Mouse (Mus musculus) heart, postnatal 4 days (tissue): ENCODE data around the gene Slc22a17. TPM values are rescaled to one million over a fixed set of nuclear protein-coding genes. Genes with fewer than 3 reads are reported as not detected.
A peak's percentile ranks its signal among the peaks of the same experiment; 100 is the strongest.

Experiments used
- DNase-seq: peaks from one replicate; pipeline ENCODE4 v3.0.0; 2021
- total RNA-seq, 2 experiments: library from RNA; stranded (reverse); gene quantifications; 2 replicates each; pipeline ENCODE4 v1.2.3; 2021

The Slc22a17 gene
- 10 to 100 TPM; 24.8 to 25.2 TPM for total RNA-seq

DNA sequence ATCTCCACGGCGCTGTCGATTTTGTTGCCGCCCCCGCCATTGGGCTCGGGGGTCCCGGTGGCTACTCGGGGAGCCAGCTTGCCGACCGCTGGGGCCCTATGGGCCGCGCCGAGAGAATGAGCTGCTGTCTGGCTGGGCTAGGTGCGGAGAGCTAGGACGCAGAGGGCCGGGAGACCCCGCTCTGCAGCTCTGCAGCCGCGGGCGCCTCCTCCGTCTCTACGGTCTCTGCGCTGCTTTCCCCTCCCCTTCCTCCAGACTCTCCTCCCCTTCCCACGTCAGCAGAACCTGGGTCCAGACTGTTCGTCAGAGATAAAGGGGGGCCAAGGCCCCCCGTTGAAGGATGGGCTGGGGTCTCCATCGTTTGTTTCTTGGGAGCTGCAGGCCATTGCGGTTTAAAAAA lies at the start of gene Slc22a17:
TSS of gene Slc22a17 (minus strand) at position 247 of the 400 bp plus-strand sequence.
- peak; percentile 68 for DNase-seq

DNA sequence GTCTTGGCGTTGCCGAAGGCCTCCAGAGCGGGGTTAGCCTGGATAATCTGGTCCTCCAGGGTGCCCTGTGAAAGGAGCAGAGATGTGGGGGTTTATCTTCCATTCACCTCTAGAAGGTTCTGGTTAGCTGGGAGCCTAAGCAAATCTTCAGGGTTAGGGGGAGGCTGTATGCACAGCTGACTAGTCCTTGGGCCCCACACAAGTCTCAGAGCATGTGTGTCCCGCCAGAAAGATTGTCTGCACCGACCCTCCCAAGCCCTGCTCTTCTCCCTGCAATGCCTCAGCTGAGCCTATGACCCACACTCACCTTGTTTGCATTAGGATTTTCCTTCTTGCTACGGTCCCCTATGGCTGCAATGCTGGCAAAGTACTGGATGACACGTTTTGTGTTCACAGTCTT lies 49.8 kb upstream of the Slc22a17 start:
- no peak for DNase-seq

DNA sequence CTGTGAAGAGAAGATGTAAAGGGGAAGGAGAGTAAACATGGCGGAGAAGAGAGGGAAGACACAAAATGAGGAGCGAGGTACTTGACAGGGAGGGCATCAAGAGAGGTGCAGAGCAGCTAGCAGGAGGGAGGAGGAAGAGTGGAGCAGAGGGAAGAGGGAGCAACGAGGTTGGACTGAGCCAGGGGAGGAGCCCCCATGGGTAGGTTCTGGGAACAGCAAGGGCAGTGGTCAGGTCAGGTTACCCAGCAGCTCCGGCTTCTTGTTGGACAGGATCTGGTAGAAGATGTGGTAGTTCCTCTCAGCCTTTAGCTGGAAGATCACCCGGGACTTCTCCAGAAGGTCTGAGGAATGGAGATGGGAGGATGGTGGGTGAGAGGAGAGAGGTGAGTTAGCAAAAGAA lies 48.6 kb upstream of the Slc22a17 start:
- no peak for DNase-seq

DNA sequence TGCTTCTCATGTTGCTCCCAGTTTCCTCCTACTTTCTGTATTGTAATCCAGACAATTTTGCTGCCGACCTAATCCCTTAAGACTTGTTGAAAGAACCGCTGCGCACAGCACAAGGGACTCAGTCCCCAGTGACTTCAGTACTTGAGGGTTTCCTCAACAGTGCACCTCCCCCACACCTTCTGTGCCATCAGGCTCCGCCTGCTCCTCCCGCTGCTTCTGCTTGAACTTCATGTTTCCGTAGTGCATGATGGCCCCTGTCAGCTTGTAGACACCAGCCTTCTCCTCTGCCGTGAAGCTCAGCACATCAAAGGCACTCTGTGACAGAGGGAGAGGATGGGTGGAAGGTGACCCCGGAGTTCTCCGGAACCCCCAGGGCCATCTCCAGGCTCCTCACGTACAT lies 47.8 kb upstream of the Slc22a17 start:
- DNase-seq, result no peak

DNA sequence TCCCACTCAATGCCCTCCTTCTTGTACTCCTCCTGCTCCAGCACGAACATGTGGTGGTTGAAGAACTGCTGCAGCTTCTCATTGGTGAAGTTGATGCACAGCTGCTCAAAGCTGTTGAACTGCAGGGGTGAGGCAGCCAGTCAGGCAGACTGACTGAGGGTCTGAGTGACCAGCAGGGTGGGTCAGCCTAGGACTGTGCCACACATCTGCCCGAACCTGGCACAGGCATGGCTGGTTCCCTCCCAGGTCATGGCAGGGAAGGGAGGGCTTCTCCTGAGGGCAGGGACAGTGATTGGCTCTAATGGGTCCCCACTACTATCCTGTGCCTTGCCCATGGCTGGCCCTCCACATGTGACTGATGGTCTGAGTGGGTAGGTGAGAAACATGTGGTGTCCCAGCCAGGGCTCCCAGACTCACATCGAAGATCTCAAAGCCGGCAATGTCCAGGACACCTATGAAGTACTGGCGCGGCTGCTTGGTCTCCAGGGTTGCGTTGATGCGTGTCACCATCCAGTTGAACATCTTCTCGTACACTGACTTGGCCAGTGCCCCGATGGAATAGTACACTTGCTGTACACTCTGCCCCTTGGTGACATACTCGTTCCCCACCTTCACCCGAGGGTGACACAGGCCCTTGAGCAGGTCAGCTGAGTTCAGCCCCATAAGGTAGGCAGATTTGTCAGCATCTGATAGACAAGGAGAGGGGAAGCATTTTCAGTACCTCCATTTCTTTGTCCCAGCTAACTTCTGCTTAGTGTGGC lies 47.1 kb upstream of the Slc22a17 start:
- DNase-seq, result peak; percentile 48

DNA sequence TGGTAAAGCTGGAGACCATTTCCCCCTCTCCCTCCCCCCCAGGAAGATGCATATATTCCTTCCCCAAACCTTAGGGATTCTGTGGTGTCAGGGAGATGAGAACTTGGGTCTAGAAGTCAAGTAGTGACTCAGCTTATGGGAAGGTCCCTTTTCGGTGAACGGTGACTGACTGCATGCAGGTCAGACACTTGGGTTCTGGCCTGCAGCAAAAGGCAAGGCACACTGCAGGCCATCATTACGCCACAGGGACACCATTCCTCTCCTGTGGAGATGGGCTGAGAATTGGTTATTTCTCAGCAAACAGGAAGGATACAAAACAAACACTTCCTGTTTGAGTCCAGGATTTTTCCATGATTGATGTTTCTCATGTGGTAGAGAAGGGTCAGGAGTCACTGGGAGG lies 46.3 kb upstream of the Slc22a17 start:
- DNase-seq, result no peak

DNA sequence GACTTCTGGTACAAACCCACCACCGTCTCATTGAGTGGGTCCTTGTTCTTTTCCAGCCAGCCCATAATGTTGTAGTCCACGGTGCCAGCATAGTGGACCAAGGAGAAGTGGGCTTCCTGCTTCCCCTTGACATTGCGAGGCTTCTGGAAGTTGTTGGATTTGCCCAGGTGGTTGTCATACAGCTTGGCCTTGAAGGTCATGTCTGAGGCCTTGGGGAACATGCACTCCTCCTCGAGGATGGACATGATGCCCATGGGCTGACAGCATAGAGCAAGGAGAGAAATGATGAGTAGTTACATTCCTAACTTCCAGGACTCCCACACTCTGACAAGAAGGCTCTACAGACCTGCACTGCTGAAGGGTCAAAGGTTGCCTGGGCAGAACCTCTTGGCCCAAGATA lies 45.6 kb upstream of the Slc22a17 start:
- no peak for DNase-seq

DNA sequence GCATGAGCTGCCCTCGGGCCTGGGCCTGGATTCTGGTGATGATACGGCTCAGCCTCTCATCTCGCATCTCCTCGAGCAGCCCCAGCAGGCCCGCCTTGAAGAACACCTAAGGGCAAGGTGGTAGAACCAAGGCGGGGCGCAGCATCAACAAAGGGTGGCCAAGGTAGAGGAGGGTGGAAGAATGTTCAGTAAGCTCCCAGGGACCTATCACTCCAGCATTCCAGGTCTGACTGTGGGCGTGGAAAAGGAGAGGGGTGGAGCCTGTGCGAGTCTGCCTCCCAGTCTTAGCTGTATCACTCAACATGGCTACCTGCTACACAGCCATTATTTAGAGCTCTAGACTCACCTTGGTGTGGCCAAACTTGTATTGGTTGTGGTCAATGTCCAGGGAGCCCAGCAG lies 43.6 kb upstream of the Slc22a17 start:
- peak; percentile 54 for DNase-seq

DNA sequence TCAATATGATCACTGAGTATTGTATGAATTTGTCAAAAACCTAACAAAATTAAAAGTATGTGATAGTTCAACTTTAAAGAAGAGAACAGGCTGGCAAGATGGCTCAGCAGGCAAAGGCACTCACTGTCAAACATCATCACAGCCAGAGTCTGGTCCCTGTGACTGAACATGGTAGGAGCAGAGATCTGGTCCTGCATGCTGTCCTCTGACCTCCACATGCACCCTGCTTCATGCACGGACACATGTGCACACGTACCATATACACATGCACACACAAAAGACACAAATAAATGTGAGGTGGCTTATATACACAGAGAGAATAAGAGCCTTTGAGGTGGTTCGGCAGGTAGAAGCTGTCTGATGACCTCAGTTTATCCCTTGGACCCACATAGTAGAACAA lies 42.5 kb upstream of the Slc22a17 start:
- DNase-seq, result no peak

DNA sequence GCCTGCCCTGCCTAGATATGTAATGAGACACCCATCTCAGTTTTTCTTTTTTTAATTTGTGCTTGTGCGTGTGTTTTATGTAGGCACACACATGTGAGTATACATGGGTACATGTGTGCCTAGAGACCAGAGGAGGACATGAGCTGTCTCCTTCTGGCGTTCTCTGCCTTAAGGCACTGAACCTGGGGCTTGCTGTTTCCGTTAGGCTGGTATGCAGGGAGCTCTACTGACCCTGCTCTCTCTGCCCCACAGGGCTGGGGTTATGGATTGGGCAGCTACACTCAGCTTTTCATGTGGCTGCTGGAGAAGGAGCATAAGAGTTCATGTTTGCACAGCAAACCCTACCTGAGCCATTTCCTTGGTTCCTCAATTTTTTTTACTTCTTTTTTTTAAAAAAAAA lies 41.5 kb upstream of the Slc22a17 start:
- no peak for DNase-seq

DNA sequence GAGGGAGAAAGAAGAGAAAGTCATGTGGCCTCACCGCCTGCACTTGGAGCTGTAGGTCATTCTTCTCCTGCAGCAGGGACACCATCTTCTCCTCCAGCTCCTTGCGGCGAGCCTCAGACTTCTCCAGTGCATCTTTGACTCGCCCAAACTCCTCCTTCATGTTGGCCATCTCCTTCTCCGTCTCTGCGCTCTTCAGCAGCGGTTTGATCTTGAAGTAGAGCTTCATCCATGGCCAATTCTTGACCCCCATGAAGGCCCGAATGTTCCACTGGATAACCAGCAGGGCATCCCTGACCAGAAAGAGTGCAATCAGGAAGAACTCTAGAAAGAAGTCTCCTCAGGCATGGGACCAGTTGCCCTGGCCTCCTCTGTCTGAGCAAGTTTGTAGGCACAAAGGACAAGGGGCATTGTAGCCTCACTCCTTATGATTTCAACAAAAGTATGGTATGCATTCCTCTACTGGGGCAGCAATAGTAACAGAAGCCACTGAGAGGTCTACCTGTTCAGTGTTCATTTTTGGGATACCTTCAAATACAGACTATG lies 40.8 kb upstream of the Slc22a17 start:
- no peak for DNase-seq

DNA sequence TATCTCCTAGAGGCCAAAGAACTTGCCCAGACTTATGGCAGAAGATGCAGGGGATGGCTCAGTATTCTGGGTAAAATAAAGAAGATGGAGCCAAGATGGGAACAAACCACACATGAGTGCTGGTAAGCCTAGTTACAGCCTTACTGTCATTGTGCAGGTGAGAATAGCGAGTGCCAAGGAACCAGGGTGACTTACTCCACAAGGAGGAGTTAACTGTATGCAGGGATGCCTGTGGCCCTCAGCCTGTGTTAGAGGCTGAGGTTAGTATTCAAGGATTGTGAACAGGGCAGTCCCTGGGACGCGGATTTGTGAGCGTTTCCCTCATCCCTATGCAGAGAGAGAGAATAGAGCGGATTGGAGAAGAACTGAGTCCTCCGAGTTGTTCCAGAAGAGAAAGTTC lies 38.7 kb upstream of the Slc22a17 start:
- DNase-seq, result no peak

DNA sequence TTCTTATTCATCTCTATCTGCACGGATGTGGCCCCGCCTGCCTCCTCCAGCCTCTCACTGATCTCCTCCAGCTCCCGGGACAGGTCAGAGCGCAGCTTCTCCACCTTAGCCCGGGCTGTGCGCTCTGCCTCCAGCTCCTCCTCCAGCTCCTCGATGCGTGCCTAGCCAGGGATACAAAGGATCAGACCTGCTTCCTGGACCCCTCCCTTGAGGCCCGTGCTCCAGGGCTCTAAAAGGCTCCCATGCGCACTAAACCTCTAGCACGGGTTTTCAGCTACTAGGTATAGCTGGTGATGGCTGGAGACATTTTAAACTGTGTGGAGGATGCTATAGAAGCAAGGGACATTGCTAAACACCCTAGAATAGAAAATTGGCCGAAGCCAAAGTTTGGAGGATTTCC lies 37.6 kb upstream of the Slc22a17 start:
- no peak for DNase-seq

DNA sequence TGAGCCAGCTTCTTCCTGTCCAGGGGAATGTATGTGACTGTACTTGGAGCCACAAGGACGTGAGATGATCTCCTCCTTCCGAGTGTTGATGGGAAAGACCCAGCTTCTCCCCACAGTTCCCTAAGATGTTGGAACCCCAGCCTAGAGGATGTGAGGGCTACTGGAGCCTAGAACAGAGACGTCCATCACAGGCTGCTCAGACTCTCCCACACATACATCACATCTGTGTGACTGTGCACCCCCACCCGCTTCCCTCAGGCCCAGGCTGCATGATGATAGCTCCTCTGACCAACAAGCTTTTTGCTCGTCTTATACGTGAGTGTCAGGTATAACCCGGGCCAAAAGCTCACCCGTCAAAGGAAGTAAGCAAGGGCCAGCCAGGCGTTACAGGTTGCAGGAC lies 35.8 kb upstream of the Slc22a17 start:
- DNase-seq, result no peak

DNA sequence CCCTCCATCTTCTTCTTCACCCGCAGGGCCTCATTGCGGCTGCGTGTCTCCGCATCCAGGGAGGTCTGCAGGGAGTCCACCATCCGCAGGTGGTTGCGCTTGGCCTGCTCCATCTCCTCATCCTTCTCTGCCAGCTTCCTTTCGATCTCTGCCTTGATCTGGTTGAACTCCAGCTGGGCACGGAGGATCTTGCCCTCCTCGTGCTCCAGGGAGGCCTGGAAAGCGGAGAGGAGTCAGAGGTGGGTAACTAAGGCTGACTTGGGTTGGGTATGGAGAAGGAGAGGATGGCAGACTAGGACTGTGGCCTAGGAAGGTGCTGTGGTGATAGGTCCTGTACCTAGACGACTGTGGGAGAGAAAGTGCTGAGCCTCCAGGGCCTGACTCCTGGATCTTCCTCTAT lies 34.1 kb upstream of the Slc22a17 start:
- DNase-seq, result peak; percentile 25

DNA sequence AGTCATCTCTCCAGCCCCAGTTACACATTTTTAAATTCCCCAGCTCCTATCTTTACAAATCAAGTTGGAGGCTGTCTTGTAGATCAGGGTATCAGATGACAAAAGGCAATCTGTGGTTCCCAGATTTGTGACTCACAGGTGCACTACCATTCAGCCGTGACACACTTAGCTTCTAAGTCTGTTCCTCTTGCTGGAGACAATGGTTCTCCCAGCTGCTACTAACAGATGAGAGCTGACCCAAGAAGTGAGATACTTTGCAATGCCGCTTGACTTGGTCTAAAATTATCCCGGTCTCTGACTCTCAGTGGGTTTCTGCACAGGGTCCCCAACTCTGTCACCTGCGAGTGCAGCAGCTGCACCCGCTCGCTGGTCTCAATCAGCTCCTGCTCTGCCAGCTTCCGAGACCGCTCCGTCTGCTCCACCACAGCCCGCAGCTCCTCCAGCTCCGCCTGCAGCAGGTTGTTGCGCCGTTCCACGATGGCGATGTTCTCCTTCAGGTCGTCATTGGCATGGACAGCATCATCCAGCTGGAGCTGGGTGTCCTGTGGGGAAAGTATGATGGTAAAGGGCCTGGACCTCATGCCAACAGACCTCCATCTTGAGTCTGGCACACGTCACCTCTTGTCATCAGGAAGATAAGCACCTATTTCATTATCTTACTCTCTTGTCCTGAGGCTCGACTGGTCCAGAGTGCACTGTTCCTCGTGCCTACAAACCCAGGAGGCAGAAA lies 33.2 kb upstream of the Slc22a17 start:
- DNase-seq, result peak; percentile 37

DNA sequence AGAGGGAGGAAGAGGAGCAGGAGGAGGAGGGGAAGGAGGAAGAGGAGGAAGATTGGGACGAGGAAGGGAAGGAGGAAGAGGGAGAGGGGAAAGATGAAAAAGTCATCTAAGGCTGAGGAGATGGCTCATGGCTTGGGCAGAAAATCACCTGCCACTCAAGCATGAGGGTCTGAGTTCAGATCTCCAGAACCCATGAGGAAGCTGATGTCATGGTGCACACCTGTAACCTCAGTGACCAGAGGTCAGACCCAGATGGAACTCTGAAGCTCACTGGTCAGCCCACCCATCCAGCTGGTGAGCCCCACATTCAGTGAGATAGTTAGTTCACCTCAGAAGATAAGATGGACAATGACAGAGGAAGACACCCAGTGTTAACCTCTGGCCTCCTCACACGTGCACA lies 32.0 kb upstream of the Slc22a17 start:
- peak; percentile 27 for DNase-seq

DNA sequence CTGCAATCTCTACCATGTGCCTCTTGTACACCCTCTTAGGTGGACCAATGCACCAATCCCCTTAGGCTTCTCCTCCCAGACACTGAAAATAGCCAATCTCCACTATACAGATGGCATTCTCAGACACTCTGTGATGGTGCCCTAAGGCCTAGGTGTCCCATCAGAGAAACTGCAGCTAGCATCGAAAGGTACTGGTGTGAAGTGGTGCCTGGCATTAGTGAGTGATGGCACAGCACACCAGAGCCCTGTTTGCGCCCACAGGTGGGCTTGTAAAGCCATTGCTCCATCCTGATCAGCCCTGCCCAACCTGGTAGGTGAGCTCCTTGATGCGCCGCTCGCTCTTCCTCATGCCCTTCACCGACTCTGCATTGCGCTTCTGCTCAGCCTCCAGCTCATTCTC lies 31.0 kb upstream of the Slc22a17 start:
- DNase-seq, result peak; percentile 13

DNA sequence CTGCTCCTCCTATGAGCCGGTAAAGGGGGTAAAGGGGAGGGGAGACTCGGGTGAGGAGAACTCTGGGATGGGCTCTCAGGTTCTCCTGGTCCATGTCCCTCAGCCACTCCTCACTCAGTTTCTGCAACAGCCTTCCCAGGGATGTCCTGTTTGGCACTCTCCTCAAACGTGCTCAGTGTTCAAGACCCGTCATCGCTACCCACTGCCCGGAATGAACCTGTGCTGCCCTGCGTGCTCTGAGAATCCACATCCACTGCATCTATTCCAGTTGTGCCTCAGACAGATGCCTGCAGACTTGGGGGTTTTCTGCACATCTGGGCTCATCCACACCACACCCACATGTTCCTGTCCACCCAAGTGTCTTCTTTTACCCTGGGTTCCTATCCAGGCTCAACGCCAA lies 29.5 kb upstream of the Slc22a17 start:
- DNase-seq, result peak; percentile 28

DNA sequence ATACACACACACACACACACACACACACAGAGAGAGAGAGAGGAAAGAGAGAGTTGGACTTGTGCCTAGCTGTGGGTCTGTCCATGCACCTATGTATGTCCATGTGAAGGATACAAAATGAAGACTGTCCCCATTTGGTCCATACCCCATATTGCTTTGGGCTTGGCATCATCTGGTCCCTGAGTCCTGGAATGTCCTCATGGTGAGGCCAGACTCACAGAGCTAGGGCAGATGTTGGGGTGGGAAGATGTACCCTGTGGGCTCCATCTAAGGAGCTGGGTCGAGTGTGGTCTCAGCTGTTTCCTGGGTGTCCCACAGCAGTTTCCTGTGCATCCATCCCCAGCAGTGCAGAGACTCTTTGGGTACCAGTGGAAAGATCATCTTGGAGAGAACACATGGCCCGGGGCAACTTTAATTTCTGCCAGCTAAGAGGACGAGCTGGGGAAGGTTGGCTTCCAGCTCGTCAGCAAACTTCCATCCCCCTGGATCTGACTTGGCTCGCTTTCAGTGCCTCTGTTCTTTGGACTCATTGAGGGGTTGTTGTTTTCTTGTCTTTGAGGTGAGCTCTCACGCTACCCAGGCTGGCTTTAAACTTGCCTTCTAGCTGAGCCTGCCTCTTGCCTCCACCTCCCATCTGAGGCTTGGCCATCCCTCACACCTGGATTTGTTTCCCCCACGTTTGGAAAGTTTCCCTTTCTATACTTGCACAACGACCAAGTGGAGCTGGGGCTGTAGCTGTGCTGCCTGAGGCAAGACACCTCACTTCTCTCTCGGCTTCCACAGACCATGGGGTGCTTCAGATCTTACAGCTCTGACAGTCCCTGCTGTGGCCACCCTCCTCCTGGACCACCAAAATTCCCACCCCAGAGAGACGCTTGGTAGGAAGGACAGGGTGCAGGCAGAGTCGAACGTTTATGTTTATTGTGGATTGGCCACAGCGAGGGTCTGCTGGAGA lies 28.4 kb upstream of the Slc22a17 start:
- peak; percentile 35 for DNase-seq

DNA sequence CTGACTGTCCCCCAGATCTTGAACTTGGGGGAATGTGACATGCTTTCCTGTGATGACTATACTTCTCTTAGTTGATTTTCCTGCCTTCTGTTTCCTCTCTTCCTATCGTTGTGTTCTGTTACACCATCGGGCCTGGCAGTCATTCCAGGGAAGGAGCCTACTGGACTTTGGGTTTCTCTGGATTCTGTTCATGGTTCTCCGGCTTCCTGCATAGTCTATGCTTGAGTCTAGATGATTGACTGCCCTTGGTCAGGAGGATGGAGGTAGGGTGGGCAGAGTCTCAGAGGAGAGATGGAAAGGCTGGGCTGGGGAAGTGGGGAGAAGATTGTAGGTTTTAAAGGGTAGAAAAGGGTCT lies 27.2 kb upstream of the Slc22a17 start:
- no peak for DNase-seq

DNA sequence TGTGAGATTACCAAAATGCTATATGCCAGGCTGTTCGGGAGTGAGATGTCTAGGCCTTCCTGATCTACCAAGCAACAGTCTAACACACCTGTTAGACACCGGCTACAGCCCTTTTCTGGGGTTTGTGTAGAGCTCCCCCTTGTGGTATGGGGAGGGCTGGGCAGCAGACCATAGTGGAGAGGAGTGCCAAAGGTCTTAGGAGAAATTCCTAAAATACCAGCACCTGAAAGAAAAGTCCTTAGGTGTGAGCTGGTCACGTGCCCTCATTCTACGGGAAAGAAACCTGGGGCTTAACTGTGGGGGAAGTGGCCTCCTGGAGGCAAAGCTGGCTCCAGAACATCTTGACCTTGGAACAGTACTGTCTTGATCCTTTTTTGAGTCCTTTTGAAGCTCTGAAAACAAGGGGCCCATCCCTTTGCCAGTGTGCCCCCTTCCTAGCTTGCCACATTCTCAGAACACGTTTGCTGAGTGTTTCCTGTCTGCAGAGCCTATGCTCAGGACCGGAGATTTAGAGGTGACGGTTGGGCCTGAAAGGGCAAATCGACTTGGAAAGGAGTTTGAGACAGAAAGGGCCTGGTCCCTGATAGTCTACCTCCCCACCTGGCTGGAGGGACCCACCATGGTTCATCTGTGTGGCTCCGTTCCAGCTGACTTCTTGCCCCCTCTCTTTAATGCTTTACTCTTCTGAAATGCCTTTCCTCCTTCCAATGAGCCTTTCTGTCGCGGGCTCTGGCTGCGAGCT lies 26.7 kb upstream of the Slc22a17 start:
- DNase-seq, result peak; percentile 84
